Mouse (Mus musculus): Measurements from ENCODE around the gene Rbbp8nl. TPM values are rescaled to one million over a fixed set of nuclear protein-coding genes. Genes with fewer than 3 reads are reported as not detected.
"Not testable (repeated sequence)": the region's sequence is repeated elsewhere in the genome, so short reads cannot be mapped to it uniquely, and the experiment has no call there.

The Rbbp8nl gene
- polyA plus RNA-seq, 1 experiment from 2014 or later = 0.77 TPM

GRCm38 (mm10) chr2:180262891-180263290 lies 26.8 kb downstream of the Rbbp8nl start:
- WGBS = 89% methylated on average over 10 of the region's 10 CpGs
- ATAC-seq (ENCODE audit: insufficient number of reproducible peaks, insufficient read depth, low FRiP score, low TSS enrichment) = no peak
- H3K36me3 ChIP-seq = peaks cover 82% of the 10 kb centered on the region
- no peak overlapping the region for H3K4me3 ChIP-seq
- no peak overlapping the region for H3K4me2 ChIP-seq (replicated peaks)
- peaks cover 7% of the 10 kb centered on the region for H3K4me1 ChIP-seq
- no peak overlapping the region for H3K9ac ChIP-seq
- no peaks in the 10 kb centered on the region for H3K27me3 ChIP-seq
- H3K27ac ChIP-seq = no peak overlapping the region
- no peaks in the 10 kb centered on the region for H3K9me3 ChIP-seq

GRCm38 (mm10) chr2:180262441-180262840 lies 27.2 kb downstream of the Rbbp8nl start:
- Histone ChIP-seq H3K9ac (no peak overlapping the region), H3K4me1 (peaks cover 7% of the 10 kb centered on the region), H3K4me3 (no peak overlapping the region), H3K27me3 (no peaks in the 10 kb centered on the region), H3K4me2 (replicated peaks) (no peak overlapping the region), H3K9me3 (no peaks in the 10 kb centered on the region), H3K36me3 (peaks cover 79% of the 10 kb centered on the region), H3K27ac (no peak overlapping the region)
- no peak for ATAC-seq (ENCODE audit: insufficient number of reproducible peaks, insufficient read depth, low FRiP score, low TSS enrichment)
- 77% methylated on average over 3 of the region's 3 CpGs for WGBS

GRCm38 (mm10) chr2:180261901-180262300 lies 27.8 kb downstream of the Rbbp8nl start:
- Histone ChIP-seq H3K27ac (no peak overlapping the region), H3K4me3 (no peak overlapping the region)
- 91% methylated on average over 7 of the region's 7 CpGs for WGBS

GRCm38 (mm10) chr2:180260610-180261480 lies 28.8 kb downstream of the Rbbp8nl start:
- no peak for ATAC-seq (ENCODE audit: insufficient number of reproducible peaks, insufficient read depth, low FRiP score, low TSS enrichment)
- Histone ChIP-seq H3K27ac (no peak overlapping the region), H3K9me3 (no peaks in the 10 kb centered on the region), H3K4me1 (peaks cover 13% of the 10 kb centered on the region), H3K4me3 (no peak overlapping the region), H3K9ac (no peak overlapping the region), H3K36me3 (peaks cover 66% of the 10 kb centered on the region), H3K27me3 (no peaks in the 10 kb centered on the region), H3K4me2 (replicated peaks) (no peak overlapping the region)
- WGBS = 56% methylated on average over 8 of the region's 8 CpGs

More at GRCm38 (mm10) chr2:180261901-180262300, 27.8 kb downstream of the Rbbp8nl start:
- no peak overlapping the region for H3K9ac ChIP-seq
- no peak for ATAC-seq (ENCODE audit: insufficient number of reproducible peaks, insufficient read depth, low FRiP score, low TSS enrichment)
- H3K9me3 ChIP-seq = no peaks in the 10 kb centered on the region
- peaks cover 7% of the 10 kb centered on the region for H3K4me1 ChIP-seq
- no peaks in the 10 kb centered on the region for H3K27me3 ChIP-seq
- H3K4me2 ChIP-seq (replicated peaks) = no peak overlapping the region
- H3K36me3 ChIP-seq = peaks cover 74% of the 10 kb centered on the region

GRCm38 (mm10) chr2:180259826-180260609 lies 29.7 kb downstream of the Rbbp8nl start:
- not testable (repeated sequence) for H3K9me3 ChIP-seq; ATAC-seq (ENCODE audit: insufficient number of reproducible peaks, insufficient read depth, low FRiP score, low TSS enrichment); H3K4me2 ChIP-seq (replicated peaks); H3K4me3 ChIP-seq; H3K27me3 ChIP-seq; H3K27ac ChIP-seq; H3K9ac ChIP-seq
- WGBS = 69% methylated on average over 17 of the region's 17 CpGs
- Histone ChIP-seq H3K36me3 (peaks cover 66% of the 10 kb centered on the region), H3K4me1 (peaks cover 13% of the 10 kb centered on the region)

GRCm38 (mm10) chr2:180258951-180259484 lies 30.7 kb downstream of the Rbbp8nl start:
- not testable (repeated sequence) for H3K4me3 ChIP-seq; H3K27ac ChIP-seq; H3K9me3 ChIP-seq; ATAC-seq (ENCODE audit: insufficient number of reproducible peaks, insufficient read depth, low FRiP score, low TSS enrichment); H3K4me2 ChIP-seq (replicated peaks); H3K9ac ChIP-seq; H3K27me3 ChIP-seq
- peaks cover 57% of the 10 kb centered on the region for H3K36me3 ChIP-seq
- H3K4me1 ChIP-seq = peaks cover 13% of the 10 kb centered on the region
- 79% methylated on average over 10 of the region's 10 CpGs for WGBS

- Histone ChIP-seq H3K9me3 (no peaks in the 10 kb centered on the region), H3K9ac (peak overlapping the region; percentile 87), H3K4me3 (peak overlapping the region; percentile 80), H3K27ac (peak overlapping the region; percentile 85), H3K4me1 (peaks cover 13% of the 10 kb centered on the region), H3K36me3 (peaks cover 49% of the 10 kb centered on the region), H3K27me3 (no peaks in the 10 kb centered on the region), H3K4me2 (replicated peaks) (peak overlapping the region; percentile 80)
- ATAC-seq (ENCODE audit: insufficient number of reproducible peaks, insufficient read depth, low FRiP score, low TSS enrichment) = no peak
- 52% methylated on average over 11 of the region's 11 CpGs for WGBS
Observed at GRCm38 (mm10) chr2:180257963-180258865, 31.5 kb downstream of the Rbbp8nl start.

- peak within 1 kb of the TSS; percentile 80 for H3K4me3 ChIP-seq
- H3K27me3 ChIP-seq = no peaks in the 10 kb centered on the region
- peaks cover 39% of the 10 kb centered on the region for H3K36me3 ChIP-seq
- H3K4me1 ChIP-seq = peaks cover 13% of the 10 kb centered on the region
- ATAC-seq (ENCODE audit: insufficient number of reproducible peaks, insufficient read depth, low FRiP score, low TSS enrichment) = peak; percentile 95
- 0% methylated on average over 38 of the region's 38 CpGs for WGBS
- peak within 1 kb of the TSS; percentile 80 for H3K4me2 ChIP-seq (replicated peaks)
- peak within 1 kb of the TSS; percentile 89 for H3K27ac ChIP-seq
- H3K9me3 ChIP-seq = no peaks in the 10 kb centered on the region
- H3K9ac ChIP-seq = peak within 1 kb of the TSS; percentile 87
Observed at GRCm38 (mm10) chr2:180257001-180257521, 32.6 kb downstream of the Rbbp8nl start, which contains the start of gene Rps21. Gene Rps21 (plus strand): TSS chr2:180257377.

GRCm38 (mm10) chr2:180256296-180257000 lies 33.2 kb downstream of the Rbbp8nl start:
- H3K27me3 ChIP-seq = no peaks in the 10 kb centered on the region
- H3K4me2 ChIP-seq (replicated peaks) = peak overlapping the region; percentile 79
- peak; percentile 67 for ATAC-seq (ENCODE audit: insufficient number of reproducible peaks, insufficient read depth, low FRiP score, low TSS enrichment)
- H3K9me3 ChIP-seq = no peaks in the 10 kb centered on the region
- H3K4me1 ChIP-seq = peaks cover 13% of the 10 kb centered on the region
- H3K4me3 ChIP-seq = peak overlapping the region; percentile 80
- H3K36me3 ChIP-seq = peaks cover 32% of the 10 kb centered on the region
- 25% methylated on average over 26 of the region's 26 CpGs for WGBS
- H3K9ac ChIP-seq = peak overlapping the region; percentile 61
- H3K27ac ChIP-seq = peak overlapping the region; percentile 89

GRCm38 (mm10) chr2:180255701-180256100 lies 34.0 kb downstream of the Rbbp8nl start:
- no peak for ATAC-seq (ENCODE audit: insufficient number of reproducible peaks, insufficient read depth, low FRiP score, low TSS enrichment)
- peaks cover 25% of the 10 kb centered on the region for H3K36me3 ChIP-seq
- no peak overlapping the region for H3K4me2 ChIP-seq (replicated peaks)
- 93% methylated on average over 9 of the region's 9 CpGs for WGBS
- H3K9ac ChIP-seq = no peak overlapping the region
- peaks cover 13% of the 10 kb centered on the region for H3K4me1 ChIP-seq
- peak overlapping the region; percentile 80; the same call in 1 of the 2 replicates for H3K4me3 ChIP-seq
- no peaks in the 10 kb centered on the region for H3K9me3 ChIP-seq
- H3K27me3 ChIP-seq = no peaks in the 10 kb centered on the region
- H3K27ac ChIP-seq = no peak overlapping the region
